ENCODE assay signal across 21 mouse cellular contexts in genomic region chr4:70528622-70529021, GRCm38 (mm10). TPM values are rescaled to one million over a fixed set of nuclear protein-coding genes. Genes with fewer than 3 reads are reported as not detected.
DNase-seq lines count a peak whose midpoint lies in the region; ATAC-seq and TF ChIP-seq lines count a peak whose summit lies in the region.
"Had no signal": no experiment of that assay in that cellular context is flagged by ENCODE, and none has a peak within 500 bp of the region (broad histone marks: within the 10 kb centered on the region; RNA-seq: fewer than 3 reads in every experiment).

No protein-coding gene starts in this region.

- WGBS in hindbrain, embryonic 15.5 days, result 81% methylated on average over 3 of the region's 3 CpGs
- WGBS in hindbrain, postnatal 0 days, result 85% methylated on average over 3 of the region's 3 CpGs
- 28% methylated on average over 3 of the region's 3 CpGs for WGBS in liver, embryonic 13.5 days (ENCODE audit: insufficient replicate concordance)
- 70% methylated on average over 3 of the region's 3 CpGs for WGBS in midbrain, embryonic 14.5 days

- peak in 1 of 2 experiments; percentile 57; a peak in 1 of 4 replicates for TF ChIP-seq EP300 in MEL (IDR thresholded peaks at IDR 0.05; ENCODE audit: low read depth in 1 of 2, low read length in 2 of 2)

- intact Hi-C loops in gastrocnemius, postnatal 14 days (cut with DNase I; ENCODE audit: low total_unique reads), result no loop called here

- no peaks in the 10 kb centered on the region for H3K27me3 ChIP-seq in hindbrain, embryonic 15.5 days
- H3K27me3 ChIP-seq in hindbrain, postnatal 0 days (ENCODE audit: insufficient read depth, low read length), result no peaks in the 10 kb centered on the region
- no peaks in the 10 kb centered on the region for H3K27me3 ChIP-seq in MEL (ENCODE audit: control insufficient read depth in 1 of 2, insufficient read depth in 2 of 2, low read length in 2 of 2)
- no peaks in the 10 kb centered on the region for H3K27me3 ChIP-seq in liver, embryonic 13.5 days
- no peaks in the 10 kb centered on the region for H3K27me3 ChIP-seq in midbrain, embryonic 14.5 days (ENCODE audit: control insufficient read depth, insufficient read depth, low read length)
- H3K27me3 ChIP-seq: CH12.LX; embryonic facial prominence, embryonic 15.5 days had no signal

- TF ChIP-seq POLR2A in MEL (IDR thresholded peaks at IDR 0.05; ENCODE audit: control insufficient read depth in 1 of 2, insufficient read depth in 1 of 2, low read depth in 1 of 2, low read length in 2 of 2, poor library complexity in 1 of 2), result no peak

- ATAC-seq in hindbrain, embryonic 15.5 days (ENCODE audit: low FRiP score, low read depth), result no peak
- ATAC-seq in hindbrain, postnatal 0 days, result no peak
- ATAC-seq in liver, embryonic 13.5 days (ENCODE audit: low read depth), result peak; percentile 82
- ATAC-seq in midbrain, embryonic 14.5 days (ENCODE audit: low FRiP score, low TSS enrichment), result no peak
- ATAC-seq: intestine, embryonic 16.5 days had no signal

- no peak overlapping the region for H3K9ac ChIP-seq in hindbrain, embryonic 15.5 days
- H3K9ac ChIP-seq in hindbrain, postnatal 0 days (replicated peaks; ENCODE audit: low read length), result no peak overlapping the region
- no peak overlapping the region for H3K9ac ChIP-seq in MEL (ENCODE audit: control insufficient read depth, low read depth, low read length, poor library complexity, severe bottlenecking)
- H3K9ac ChIP-seq in liver, embryonic 13.5 days, result no peak overlapping the region
- no peak overlapping the region for H3K9ac ChIP-seq in midbrain, embryonic 14.5 days (replicated peaks; ENCODE audit: low read length)
- H3K9ac ChIP-seq: embryonic facial prominence, embryonic 15.5 days had no signal

- TF ChIP-seq CTCF in hindbrain, postnatal 0 days (IDR thresholded peaks at IDR 0.05; ENCODE audit: low read depth), result no peak
- TF ChIP-seq CTCF in MEL (IDR thresholded peaks at IDR 0.05 in 2 of 3, conservative IDR thresholded peaks at IDR 0.05 in 1 of 3; ENCODE audit: control insufficient read depth in 1 of 3, insufficient read depth in 1 of 3, low read depth in 2 of 3, low read length in 3 of 3, poor library complexity in 1 of 3, severe bottlenecking in 1 of 3), result no peak

- TF ChIP-seq RAD21 in MEL (IDR thresholded peaks at IDR 0.05; ENCODE audit: low read depth, low read length), result no peak

- no peak overlapping the region for H3K27ac ChIP-seq in hindbrain, embryonic 15.5 days (replicated peaks)
- no peak overlapping the region for H3K27ac ChIP-seq in hindbrain, postnatal 0 days
- H3K27ac ChIP-seq in MEL (ENCODE audit: control insufficient read depth, low read depth, low read length), result no peak overlapping the region
- no peak overlapping the region for H3K27ac ChIP-seq in liver, embryonic 13.5 days
- no peak overlapping the region for H3K27ac ChIP-seq in midbrain, embryonic 14.5 days (replicated peaks; ENCODE audit: low read depth, low read length)
- H3K27ac ChIP-seq: embryonic facial prominence, embryonic 15.5 days; heart, adult 2 months had no signal

- H3K36me3 ChIP-seq in hindbrain, embryonic 15.5 days, result no peaks in the 10 kb centered on the region
- no peaks in the 10 kb centered on the region for H3K36me3 ChIP-seq in hindbrain, postnatal 0 days (ENCODE audit: insufficient read depth, low read length)
- H3K36me3 ChIP-seq in MEL (ENCODE audit: control insufficient read depth in 1 of 2, insufficient read depth in 2 of 2, low read length in 2 of 2), result peaks cover 0 to 31% of the 10 kb centered on the region in 2 experiments; a peak in 2 of 4 replicates
- H3K36me3 ChIP-seq in liver, embryonic 13.5 days, result no peaks in the 10 kb centered on the region
- H3K36me3 ChIP-seq in midbrain, embryonic 14.5 days (ENCODE audit: control insufficient read depth, insufficient read depth, low read length), result 0 out of 2 replicates have a peak, but pooled peaks cover 3% of the 10 kb centered on the region
- H3K36me3 ChIP-seq: embryonic facial prominence, embryonic 15.5 days had no signal

- no peak for DNase-seq in hindbrain, postnatal 0 days (ENCODE audit: low spot score)
- no peak for DNase-seq in MEL (ENCODE audit: low read depth, low spot score)
- no peak for DNase-seq in liver, embryonic 13.5 days
- no peak for DNase-seq in midbrain, embryonic 14.5 days
- DNase-seq in retina, embryonic 14.5 days (ENCODE audit: low spot score), result no peak
- no peak for DNase-seq in gastrocnemius, postnatal 14 days
- DNase-seq: adrenal gland, postnatal 25 days; cerebellum, adult 11 months; cerebellum, postnatal 10 days; embryo, embryonic 11 days; gastrocnemius, postnatal 25 days; heart, adult 2 months; heart, postnatal 4 days; kidney, postnatal 36 days; layer of hippocampus, adult 9-11 months; right cerebral cortex, postnatal 25 days; thymus, adult 18-20 months had no signal

- H3K9me3 ChIP-seq in hindbrain, embryonic 15.5 days, result no peaks in the 10 kb centered on the region
- no peaks in the 10 kb centered on the region for H3K9me3 ChIP-seq in hindbrain, postnatal 0 days (ENCODE audit: low read length)
- H3K9me3 ChIP-seq in MEL (replicated peaks; ENCODE audit: insufficient read depth, low read length), result no peaks in the 10 kb centered on the region
- H3K9me3 ChIP-seq in liver, embryonic 13.5 days (replicated peaks), result no peaks in the 10 kb centered on the region
- no peaks in the 10 kb centered on the region for H3K9me3 ChIP-seq in midbrain, embryonic 14.5 days (ENCODE audit: control insufficient read depth, low read length)
- H3K9me3 ChIP-seq: embryonic facial prominence, embryonic 15.5 days had no signal

- peaks cover 47% of the 10 kb centered on the region for H3K4me1 ChIP-seq in hindbrain, embryonic 15.5 days (replicated peaks)
- peaks cover 16% of the 10 kb centered on the region; the same call in 1 of the 2 replicates for H3K4me1 ChIP-seq in hindbrain, postnatal 0 days (ENCODE audit: insufficient read depth, low read length)
- H3K4me1 ChIP-seq in MEL (ENCODE audit: control insufficient read depth in 1 of 2, insufficient read depth in 2 of 2, low read length in 2 of 2), result peaks cover 3 to 34% of the 10 kb centered on the region in 2 experiments; a peak in 3 of 4 replicates
- H3K4me1 ChIP-seq in liver, embryonic 13.5 days (replicated peaks), result peaks cover 37% of the 10 kb centered on the region
- peaks cover 50% of the 10 kb centered on the region for H3K4me1 ChIP-seq in midbrain, embryonic 14.5 days (ENCODE audit: control insufficient read depth, insufficient read depth, low read length)

- no peak overlapping the region for H3K4me3 ChIP-seq in hindbrain, embryonic 15.5 days
- no peak overlapping the region for H3K4me3 ChIP-seq in hindbrain, postnatal 0 days (ENCODE audit: low read length)
- no peak overlapping the region for H3K4me3 ChIP-seq in MEL (ENCODE audit: control insufficient read depth in 1 of 2, insufficient read depth in 1 of 2, low read depth in 2 of 2, low read length in 2 of 2)
- H3K4me3 ChIP-seq in liver, embryonic 13.5 days (replicated peaks), result no peak overlapping the region
- no peak overlapping the region for H3K4me3 ChIP-seq in midbrain, embryonic 14.5 days (replicated peaks; ENCODE audit: low read depth, low read length)
- H3K4me3 ChIP-seq: embryonic facial prominence, embryonic 15.5 days; heart, adult 2 months had no signal

- peak overlapping the region; percentile 55; the same call in 1 of the 2 replicates for H3K4me2 ChIP-seq in hindbrain, embryonic 15.5 days
- H3K4me2 ChIP-seq in hindbrain, postnatal 0 days (ENCODE audit: low read depth, low read length), result no peak overlapping the region
- H3K4me2 ChIP-seq in liver, embryonic 13.5 days, result 0 out of 2 replicates have a peak overlapping the region, but pooled peaks have one; percentile 10
- H3K4me2 ChIP-seq in midbrain, embryonic 14.5 days (ENCODE audit: low read length), result peak overlapping the region; percentile 56
- H3K4me2 ChIP-seq: embryonic facial prominence, embryonic 15.5 days had no signal

- no peaks in the 10 kb centered on the region for H3K79me2 ChIP-seq in MEL (ENCODE audit: control insufficient read depth, insufficient read depth, low read length, poor library complexity)

TF ChIP-seq in MEL, 35 proteins besides CTCF, POLR2A, EP300 and RAD21:
- TF ChIP-seq GATA1 (IDR thresholded peaks at IDR 0.05; ENCODE audit: low read depth, low read length), result 0 out of 2 replicates have a peak, but pooled peaks have one; percentile 14
- no peak for TF ChIP-seq MEF2A (IDR thresholded peaks at IDR 0.05; ENCODE audit: extremely low read depth, insufficient replicate concordance, low read depth, low read length, poor library complexity, severe bottlenecking)
- no peak for TF ChIP-seq MYC (IDR thresholded peaks at IDR 0.05; ENCODE audit: low read depth, low read length)
- no peak for TF ChIP-seq NRF1 (IDR thresholded peaks at IDR 0.05; ENCODE audit: insufficient read depth, low read depth, low read length, poor library complexity, severe bottlenecking)
- TF ChIP-seq SIN3A (IDR thresholded peaks at IDR 0.05; ENCODE audit: low read length), result no peak
- TF ChIP-seq MYB (IDR thresholded peaks at IDR 0.05; ENCODE audit: low read depth, low read length), result no peak
- TF ChIP-seq TCF12 (IDR thresholded peaks at IDR 0.05; ENCODE audit: low read depth, low read length), result peak; percentile 50; the same call in 1 of the 2 replicates
- no peak for TF ChIP-seq ZMIZ1 (IDR thresholded peaks at IDR 0.05; ENCODE audit: low read depth, low read length)
- no peak for TF ChIP-seq CHD1 (IDR thresholded peaks at IDR 0.05; ENCODE audit: low read depth, low read length)
- TF ChIP-seq E2F4 (IDR thresholded peaks at IDR 0.05; ENCODE audit: borderline replicate concordance, low read depth, low read length), result no peak
- TF ChIP-seq USF1 (IDR thresholded peaks at IDR 0.05; ENCODE audit: low read depth, low read length), result no peak
- no peak for TF ChIP-seq USF2 (IDR thresholded peaks at IDR 0.05; ENCODE audit: borderline replicate concordance in 1 of 2, insufficient read depth in 1 of 2, low read depth in 1 of 2, low read length in 2 of 2)
- no peak for TF ChIP-seq RCOR1 (IDR thresholded peaks at IDR 0.05; ENCODE audit: low read depth, low read length)
- TF ChIP-seq ZC3H11A (IDR thresholded peaks at IDR 0.05; ENCODE audit: low read depth, low read length), result no peak
- TF ChIP-seq UBTF (IDR thresholded peaks at IDR 0.05; ENCODE audit: borderline replicate concordance, insufficient read depth, low read depth, low read length), result no peak
TF ChIP-seq in MEL: peak in this region for 2.

RNA-seq across cellular contexts. Expression of gene Megf9, which starts 6.2 kb away (rescaled TPM):
- polyA plus RNA-seq in hindbrain, embryonic 15.5 days (2015; fragmentation: Nextera tagmentation; extraction: Ambion mirVana), result 28.5 and 32.0 TPM in 2 replicates
- total RNA-seq in hindbrain, postnatal 0 days (2014; rRNA removed), result 79.2 and 88.2 TPM in 2 replicates
- polyA plus RNA-seq in hindbrain, postnatal 0 days (2015; fragmentation: Nextera tagmentation; extraction: Ambion mirVana), result 28.8 and 30.7 TPM in 2 replicates
- 2.1 and 2.4 TPM in 2 replicates for total RNA-seq in MEL (2012; rRNA removed)
- 1 to 10 TPM in 1 of 2 experiments, not detected in 1; 3.2 TPM for polyA plus RNA-seq in MEL (2012; ENCODE audit: insufficient read depth in 1 of 2, insufficient read length in 2 of 2, low read depth in 1 of 2, low replicate concordance in 2 of 2, missing spikeins in 1 of 2)
- 2.8 and 3.0 TPM in 2 replicates for polyA plus RNA-seq in liver, embryonic 13.5 days (2015; fragmentation: Nextera tagmentation; extraction: Ambion mirVana)
- polyA plus RNA-seq in midbrain, embryonic 14.5 days (2014; fragmentation: Nextera tagmentation; extraction: Ambion mirVana), result 40.2 and 42.8 TPM in 2 replicates
- 10 to 100 TPM in 1 of 2 experiments, 1 to 10 TPM in 1; 6.0 to 10.2 TPM for total RNA-seq in gastrocnemius, postnatal 14 days (2021)
- total RNA-seq: CH12.LX had no signal
